Mouse (Mus musculus): Measurements from ENCODE around the gene Stum. TPM values are rescaled to one million over a fixed set of nuclear protein-coding genes. Genes with fewer than 3 reads are reported as not detected.

Stum gene
- total RNA-seq, 2 experiments from 2014 or later, result 166 to 167 TPM

DNA sequence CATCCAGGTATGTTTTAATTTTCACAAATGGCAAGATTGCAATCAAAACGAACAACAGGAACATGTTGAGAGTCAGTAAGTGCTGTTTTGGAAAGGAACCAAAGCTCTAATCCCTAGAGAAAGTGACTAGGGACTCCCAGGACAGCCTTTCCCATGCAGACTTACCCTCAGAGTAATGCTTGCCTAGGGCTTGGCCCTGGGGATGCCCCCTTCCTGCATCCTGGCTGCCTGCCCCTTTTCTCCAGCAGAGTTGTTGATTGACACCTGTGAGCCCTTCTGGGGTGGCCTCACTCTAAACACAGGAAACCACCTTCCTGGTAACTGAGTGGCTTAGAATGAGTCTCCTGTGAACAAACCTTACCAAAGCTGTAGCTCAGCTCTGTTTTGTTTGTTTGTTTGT is 94.8 kb downstream of the Stum start:
- Histone ChIP-seq H3K4me3 (no peak overlapping the region), H3K27ac (peak overlapping the region; percentile 56)
- TF ChIP-seq CTCF (IDR thresholded peaks at IDR 0.05), result no peak
- intact Hi-C loops (cut with DNase I), result no loop called here
- no peak for DNase-seq (ENCODE audit: extremely low spot score in 1 of 2, low spot score in 2 of 2)

- H3K27ac ChIP-seq, result peak overlapping the region; percentile 56
- no peak for TF ChIP-seq CTCF (IDR thresholded peaks at IDR 0.05)
- intact Hi-C loops (cut with DNase I), result loop anchor here (1.0 to 2.0 kb wide), 3 partner anchors 23 to 120 kb away; partner anchors contain the start of gene Itpkb
Observed at GRCm38 (mm10) chr1:180387750-180388480, 95.4 kb downstream of the Stum start.

DNA sequence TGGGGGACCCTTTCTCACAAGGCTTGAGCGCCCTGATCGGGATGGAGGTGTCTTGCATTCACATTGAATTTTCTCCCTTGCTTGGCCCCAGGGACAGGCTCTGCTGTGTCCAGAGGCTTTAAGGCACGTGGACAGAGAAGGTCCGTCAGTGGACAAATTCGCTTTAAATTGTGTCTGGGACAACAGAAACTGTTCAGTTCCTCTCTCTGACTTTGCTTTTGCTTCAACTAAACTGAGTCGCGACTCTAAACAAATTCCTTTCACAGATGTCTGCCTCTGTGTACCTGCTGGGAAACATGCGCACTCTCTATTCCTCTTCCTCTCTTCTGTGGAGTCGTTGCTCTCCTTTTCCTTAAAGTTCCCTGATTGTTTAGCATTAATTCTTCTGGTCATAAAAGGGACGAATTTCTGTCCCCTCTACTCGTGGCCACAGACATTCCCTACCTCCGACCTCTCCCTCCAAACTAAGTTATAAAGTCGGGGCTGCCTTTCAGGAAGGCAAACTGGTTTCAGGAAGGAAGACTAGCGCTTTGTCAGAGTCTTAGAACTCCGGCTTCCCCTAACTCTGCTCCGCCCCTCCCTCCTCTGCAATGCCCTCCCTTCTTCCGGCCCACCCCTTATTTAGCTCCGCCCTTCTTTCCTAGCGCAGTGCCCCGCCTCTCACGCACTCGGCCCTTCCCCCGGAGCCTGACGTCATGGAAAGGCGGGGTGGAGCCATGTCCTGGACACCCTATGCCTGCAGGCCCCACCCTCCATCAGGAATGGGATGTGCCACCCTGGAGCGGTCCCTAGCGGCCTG is 96.2 kb downstream of the Stum start:
- H3K4me3 ChIP-seq, result peak overlapping the region; percentile 45
- peak overlapping the region; percentile 89 for H3K27ac ChIP-seq
- intact Hi-C loops (cut with DNase I), result loop anchor here (1.0 to 2.0 kb wide), 3 partner anchors 22 to 119 kb away; partner anchors contain the start of gene Itpkb
- TF ChIP-seq CTCF (IDR thresholded peaks at IDR 0.05), result peak; percentile 70
- DNase-seq (ENCODE audit: extremely low spot score in 1 of 2, low spot score in 2 of 2), result peak; percentile 98 to 99

More at GRCm38 (mm10) chr1:180387750-180388480, 95.4 kb downstream of the Stum start:
- H3K4me3 ChIP-seq, result peak overlapping the region; percentile 45
- no peak for DNase-seq (ENCODE audit: extremely low spot score in 1 of 2, low spot score in 2 of 2)

DNA sequence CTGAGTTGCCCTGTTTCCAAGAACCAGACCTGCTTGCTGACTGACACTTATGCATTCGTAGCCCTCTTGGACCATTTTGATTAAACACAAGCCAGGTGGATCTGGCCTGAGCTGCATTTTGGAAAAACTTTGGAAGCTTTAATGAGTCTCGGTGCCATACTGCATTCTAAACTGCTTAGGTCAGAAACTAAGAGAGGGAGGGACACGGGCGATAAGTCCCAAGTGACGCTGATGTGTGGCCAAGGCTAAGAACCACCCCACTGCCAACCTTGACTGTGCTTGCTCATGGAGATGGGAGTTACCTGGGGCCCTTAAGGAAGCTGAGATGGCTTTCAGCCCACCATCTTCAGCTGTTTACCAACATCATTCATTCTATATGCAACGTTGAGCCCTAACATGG is 98.0 kb downstream of the Stum start:
- Histone ChIP-seq H3K27ac (no peak overlapping the region), H3K4me3 (no peak overlapping the region)
- no peak for DNase-seq (ENCODE audit: extremely low spot score in 1 of 2, low spot score in 2 of 2)
- TF ChIP-seq CTCF (IDR thresholded peaks at IDR 0.05), result no peak
- intact Hi-C loops (cut with DNase I), result no loop called here

- Histone ChIP-seq H3K4me3 (no peak overlapping the region), H3K27ac (peak overlapping the region; percentile 12; the same call in 1 of the 2 replicates)
- peak in 1 of 2 experiments; percentile 45 for DNase-seq (ENCODE audit: extremely low spot score in 1 of 2, low spot score in 2 of 2)
- intact Hi-C loops (cut with DNase I), result no loop called here
- TF ChIP-seq CTCF (IDR thresholded peaks at IDR 0.05), result no peak
Observed at GRCm38 (mm10) chr1:180384486-180384885, 98.8 kb downstream of the Stum start.

GRCm38 (mm10) chr1:180383884-180384283 is 99.4 kb downstream of the Stum start:
- intact Hi-C loops (cut with DNase I), result no loop called here
- no peak for TF ChIP-seq CTCF (IDR thresholded peaks at IDR 0.05)
- no peak overlapping the region for H3K4me3 ChIP-seq
- no peak overlapping the region for H3K27ac ChIP-seq
- DNase-seq (ENCODE audit: extremely low spot score in 1 of 2, low spot score in 2 of 2), result no peak

Other genes with a start within 250 kb of the Stum start
- 10 to 100 TPM; 16.8 to 17.5 TPM for gene Psen2, start 220.1 kb downstream of the Stum start, total RNA-seq (2021)
- gene Itpkb, start 153.0 kb downstream of the Stum start, total RNA-seq (2021), result 10 to 100 TPM; 17.9 to 18.2 TPM
- 10 to 100 TPM; 89.0 to 90.3 TPM for gene Parp1, start 85.4 kb upstream of the Stum start, total RNA-seq (2021)
- 1 to 10 TPM; 4.3 to 4.4 TPM for gene Lin9, start 157.6 kb upstream of the Stum start, total RNA-seq (2021)
- not detected for gene Mixl1, start 213.5 kb upstream of the Stum start, total RNA-seq (2021)
- 10 to 100 TPM; 35.0 to 35.3 TPM for gene Acbd3, start 242.5 kb upstream of the Stum start, total RNA-seq (2021)